Mouse (Mus musculus) heart, embryonic 12.5 days (tissue): ENCODE measurements around the gene Ndufs1. TPM values are rescaled to one million over a fixed set of nuclear protein-coding genes. Genes with fewer than 3 reads are reported as not detected.

Source experiments
- ATAC-seq: fragments of 200-750 bp; cut with Nextera tagmentation; 2 replicates; pipeline ENCODE4 v1.8.0; 2017; ENCODE audit warnings: moderate TSS enrichment, moderate library complexity; ENCODE audit not compliant: insufficient number of reproducible peaks, low FRiP score
- H3K27ac ChIP-seq: fragments of 300-500 bp; sonication (generic); 2 replicates; pipeline ENCODE4 v1.5.1; 2016; ENCODE audit warnings: mild to moderate bottlenecking, moderate library complexity; ENCODE audit not compliant: poor library complexity, severe bottlenecking
- H3K27me3 ChIP-seq: fragments of 300-500 bp; sonication (generic); replicated peaks from 2 replicates; pipeline ENCODE4 v1.6.1; 2016; ENCODE audit warnings: mild to moderate bottlenecking, moderate library complexity
- H3K36me3 ChIP-seq: fragments of 300-500 bp; sonication (generic); 2 replicates; pipeline ENCODE4 v1.6.1; 2016; ENCODE audit warnings: mild to moderate bottlenecking, moderate library complexity
- H3K4me1 ChIP-seq: fragments of 300-500 bp; sonication (generic); replicated peaks from 2 replicates; pipeline ENCODE4 v1.6.1; 2016; ENCODE audit warnings: mild to moderate bottlenecking
- H3K4me2 ChIP-seq: fragments of 300-500 bp; sonication (generic); 2 replicates; pipeline ENCODE4 v1.6.1; 2016; ENCODE audit warnings: mild to moderate bottlenecking, moderate library complexity
- H3K4me3 ChIP-seq: fragments of 300-500 bp; sonication (generic); 2 replicates; pipeline ENCODE4 v1.5.1; 2016; ENCODE audit warnings: mild to moderate bottlenecking
- H3K9ac ChIP-seq: fragments of 300-500 bp; sonication (generic); 2 replicates; pipeline ENCODE4 v1.6.1; 2016; ENCODE audit warnings: mild to moderate bottlenecking, moderate library complexity
- H3K9me3 ChIP-seq: fragments of 300-500 bp; sonication (generic); replicated peaks from 2 replicates; pipeline ENCODE4 v1.6.1; 2016; ENCODE audit warnings: mild to moderate bottlenecking, moderate library complexity
- WGBS: fragments of 180-500 bp; shearing (Covaris S2); methylation state at CpG from one replicate; pipeline ENCODE4 v1.1.7; 2016; 5-methylcytosine and 5-hydroxymethylcytosine counted together
- polyA plus RNA-seq: library from polyadenylated mRNA; unstranded; fragments of >200 nt; fragmentation: Nextera tagmentation; extraction: Ambion mirVana; gene quantifications from 2 replicates; pipeline ENCODE4 v1.2.1, GENCODE M21; 2016

Gene Ndufs1
- 327 and 338 TPM in 2 replicates for polyA plus RNA-seq

DNA sequence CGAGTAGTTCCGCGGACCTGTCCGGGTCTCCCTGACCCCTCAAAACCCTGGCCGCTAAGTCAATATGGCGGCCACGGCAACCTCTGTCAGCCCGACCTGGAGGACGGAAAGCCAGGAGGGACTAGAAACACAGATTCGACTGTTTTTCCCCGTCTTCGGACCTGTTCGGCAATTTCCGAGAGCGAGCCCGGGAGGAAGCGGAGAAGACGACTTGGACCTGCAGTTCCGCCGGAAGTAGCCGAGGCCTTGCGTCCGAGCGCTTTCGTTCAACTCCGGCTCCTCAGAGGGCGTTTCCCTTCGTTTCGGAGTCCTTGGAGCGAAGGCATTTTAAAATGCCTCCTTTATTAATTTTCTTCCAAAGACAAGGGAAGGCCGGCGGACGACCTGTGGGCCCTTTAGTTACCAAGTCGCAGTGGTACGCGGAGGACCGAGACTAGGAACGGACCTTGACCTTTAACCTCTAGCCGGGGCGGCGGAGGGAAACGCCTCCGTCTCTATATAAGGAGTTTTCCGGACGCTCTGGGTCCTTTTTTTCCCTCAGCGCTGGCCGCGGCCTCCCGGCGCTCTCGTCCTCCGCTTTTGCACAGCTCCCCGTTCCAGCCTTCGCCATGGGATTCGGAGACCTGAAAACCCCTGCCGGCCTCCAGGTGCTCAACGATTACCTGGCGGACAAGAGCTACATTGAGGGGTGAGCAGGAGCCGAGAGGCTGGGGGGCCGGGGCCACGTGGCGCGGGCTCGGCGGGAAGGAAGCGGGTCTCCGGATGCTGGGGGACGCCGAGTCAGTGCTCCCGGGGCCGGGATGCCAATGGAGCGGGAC, at the start of gene Ndufs1, which contains the start of gene Eef1b2:
Ndufs1 (minus strand) TSS at position 230 of the 818 bp plus-strand sequence.
Eef1b2 (plus strand) TSS at position 222 of the 818 bp plus-strand sequence.
- Histone ChIP-seq H3K4me1 (peaks cover 22% of the 10 kb centered on the region), H3K9ac (peak within 1 kb of the TSS; percentile 98), H3K4me2 (peak within 1 kb of the TSS; percentile 95), H3K36me3 (peaks cover 32% of the 10 kb centered on the region), H3K27me3 (no peaks in the 10 kb centered on the region), H3K27ac (peak within 1 kb of the TSS; percentile 94), H3K9me3 (no peaks in the 10 kb centered on the region), H3K4me3 (peak within 1 kb of the TSS; percentile 89)
- WGBS: under 1% methylated on average over 72 of the region's 72 CpGs
- ATAC-seq: peak; percentile 89

DNA sequence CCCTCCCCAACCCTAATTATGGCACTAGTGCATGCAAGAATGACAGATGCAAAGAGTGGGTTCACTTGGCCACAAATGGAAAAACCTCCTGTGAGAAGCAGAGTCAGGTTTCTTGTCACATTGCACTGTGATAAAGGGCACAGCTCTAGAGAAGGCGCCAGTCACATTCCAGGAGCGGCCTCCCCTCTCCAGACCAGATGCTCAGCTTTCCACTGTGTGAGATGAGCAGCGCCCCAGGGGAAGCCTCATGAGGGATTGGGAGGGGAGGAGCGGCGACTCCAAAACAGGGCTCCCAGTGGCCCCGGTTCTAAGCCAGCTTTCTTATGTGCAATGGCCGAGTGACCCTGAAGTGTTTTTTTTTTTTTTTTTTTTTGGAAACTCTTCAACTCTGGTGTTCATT, 49.3 kb upstream of the Ndufs1 start:
- Histone ChIP-seq H3K36me3 (no peaks in the 10 kb centered on the region), H3K4me3 (no peak overlapping the region), H3K27ac (no peak overlapping the region), H3K4me2 (peak overlapping the region; percentile 48), H3K4me1 (peaks cover 9% of the 10 kb centered on the region), H3K27me3 (no peaks in the 10 kb centered on the region), H3K9ac (no peak overlapping the region), H3K9me3 (no peaks in the 10 kb centered on the region)
- 8% methylated on average over 7 of the region's 7 CpGs for WGBS
- ATAC-seq: peak; percentile 69; the same call in 1 of the 2 replicates

DNA sequence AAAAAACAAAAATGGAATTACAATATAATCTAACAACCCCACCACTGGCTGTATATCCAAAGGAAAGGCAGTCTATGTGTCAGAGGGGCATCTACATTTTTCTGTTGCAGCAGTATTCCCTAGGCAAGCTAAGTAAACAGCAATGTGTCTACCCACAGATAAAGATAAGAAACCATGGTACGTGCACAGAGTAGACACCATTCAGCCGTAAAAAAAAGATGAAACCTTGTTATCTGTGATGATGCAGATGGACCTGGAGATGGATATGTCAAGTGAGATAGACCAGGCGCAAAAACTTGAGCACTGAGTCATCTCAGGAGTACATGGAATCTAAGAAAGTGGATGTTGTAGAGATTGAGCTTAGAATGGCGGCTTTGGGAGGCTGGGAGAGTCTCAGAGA, 48.4 kb upstream of the Ndufs1 start:
- H3K36me3 ChIP-seq: no peaks in the 10 kb centered on the region
- H3K27ac ChIP-seq: no peak overlapping the region
- peaks cover 9% of the 10 kb centered on the region for H3K4me1 ChIP-seq
- no peak overlapping the region for H3K4me3 ChIP-seq
- H3K9ac ChIP-seq: no peak overlapping the region
- ATAC-seq: no peak
- H3K4me2 ChIP-seq: no peak overlapping the region
- no peaks in the 10 kb centered on the region for H3K27me3 ChIP-seq
- no peaks in the 10 kb centered on the region for H3K9me3 ChIP-seq
- WGBS: 29% methylated on average over 4 of the region's 4 CpGs

DNA sequence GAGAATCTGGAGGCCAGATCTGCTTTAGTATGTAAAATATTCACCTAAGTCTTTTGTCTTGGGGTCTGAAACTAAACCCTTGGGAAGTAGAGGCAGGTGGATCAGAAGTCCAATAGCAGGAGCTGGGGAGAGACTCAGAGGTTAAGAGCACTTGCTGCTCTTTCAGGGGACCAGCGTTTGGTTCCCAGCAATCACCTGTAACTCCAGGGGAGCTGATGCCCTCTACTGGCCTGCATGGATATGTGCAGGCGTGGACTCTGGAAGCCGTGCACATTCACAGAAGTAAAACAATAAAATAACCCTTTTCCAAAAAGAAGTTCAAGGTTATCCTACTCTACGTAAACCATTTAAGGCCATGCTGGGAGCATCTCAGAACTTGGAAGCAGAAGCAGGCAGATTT, 42.6 kb upstream of the Ndufs1 start:
- WGBS: 89% methylated on average over 4 of the region's 4 CpGs
- no peak for ATAC-seq
- Histone ChIP-seq H3K27me3 (no peaks in the 10 kb centered on the region), H3K9ac (no peak overlapping the region), H3K9me3 (peaks cover 5% of the 10 kb centered on the region; the same call in 1 of the 2 replicates), H3K4me2 (no peak overlapping the region), H3K27ac (no peak overlapping the region), H3K36me3 (no peaks in the 10 kb centered on the region), H3K4me1 (peaks cover 6% of the 10 kb centered on the region; the same call in 1 of the 2 replicates), H3K4me3 (no peak overlapping the region)

DNA sequence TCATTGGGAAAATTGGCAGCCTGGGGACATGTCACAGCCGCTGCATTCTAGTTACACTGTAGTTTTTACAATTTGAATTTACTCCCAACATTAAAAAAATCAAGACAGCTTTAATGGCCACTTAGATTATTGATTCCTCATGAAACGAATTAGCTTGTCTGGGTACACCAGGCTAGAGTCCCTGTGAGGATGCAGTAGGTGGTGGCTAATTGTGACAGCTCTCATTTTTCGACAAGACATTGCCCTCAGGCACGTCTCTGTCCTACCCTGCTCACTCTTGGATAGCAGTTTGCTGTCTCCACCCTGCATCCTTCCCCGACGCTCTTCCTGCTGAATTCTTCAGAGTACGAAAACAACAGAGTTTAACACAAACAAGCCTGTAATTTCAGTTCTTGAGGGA, 38.0 kb upstream of the Ndufs1 start:
- Histone ChIP-seq H3K27me3 (no peaks in the 10 kb centered on the region), H3K4me1 (peaks cover 7% of the 10 kb centered on the region; the same call in 1 of the 2 replicates), H3K9me3 (peaks cover 5% of the 10 kb centered on the region; the same call in 1 of the 2 replicates), H3K27ac (no peak overlapping the region), H3K9ac (no peak overlapping the region), H3K4me3 (no peak overlapping the region), H3K36me3 (no peaks in the 10 kb centered on the region), H3K4me2 (no peak overlapping the region)
- WGBS: 51% methylated on average over 7 of the region's 7 CpGs
- no peak for ATAC-seq

DNA sequence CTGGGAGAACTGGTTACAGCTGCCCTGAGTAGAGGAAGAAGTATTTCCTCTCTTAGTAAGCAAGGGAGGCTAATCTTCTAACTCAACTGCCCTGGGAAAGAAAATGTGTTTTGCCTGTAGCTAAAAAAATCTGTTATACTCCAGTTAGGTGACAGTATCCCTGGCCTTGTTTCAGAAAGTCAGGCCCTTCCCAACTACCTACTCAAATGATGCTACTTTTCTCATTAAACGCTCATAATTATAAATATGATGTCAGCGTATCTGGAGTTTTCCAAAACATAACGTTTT, 37.6 kb upstream of the Ndufs1 start, which contains the start of gene Gpr1:
Gpr1 (minus strand) TSS at position 273 of the 288 bp plus-strand sequence.
- peaks cover 7% of the 10 kb centered on the region; the same call in 1 of the 2 replicates for H3K4me1 ChIP-seq
- no peak within 1 kb of the TSS for H3K27ac ChIP-seq
- H3K4me3 ChIP-seq: peak within 1 kb of the TSS; percentile 29; the same call in 1 of the 2 replicates
- 31% methylated on average over 3 of the region's 3 CpGs for WGBS
- no peaks in the 10 kb centered on the region for H3K27me3 ChIP-seq
- H3K4me2 ChIP-seq: peak within 1 kb of the TSS; percentile 62
- no peak for ATAC-seq
- peaks cover 3% of the 10 kb centered on the region; the same call in 1 of the 2 replicates for H3K9me3 ChIP-seq
- H3K36me3 ChIP-seq: no peaks in the 10 kb centered on the region
- peak within 1 kb of the TSS; percentile 56 for H3K9ac ChIP-seq

DNA sequence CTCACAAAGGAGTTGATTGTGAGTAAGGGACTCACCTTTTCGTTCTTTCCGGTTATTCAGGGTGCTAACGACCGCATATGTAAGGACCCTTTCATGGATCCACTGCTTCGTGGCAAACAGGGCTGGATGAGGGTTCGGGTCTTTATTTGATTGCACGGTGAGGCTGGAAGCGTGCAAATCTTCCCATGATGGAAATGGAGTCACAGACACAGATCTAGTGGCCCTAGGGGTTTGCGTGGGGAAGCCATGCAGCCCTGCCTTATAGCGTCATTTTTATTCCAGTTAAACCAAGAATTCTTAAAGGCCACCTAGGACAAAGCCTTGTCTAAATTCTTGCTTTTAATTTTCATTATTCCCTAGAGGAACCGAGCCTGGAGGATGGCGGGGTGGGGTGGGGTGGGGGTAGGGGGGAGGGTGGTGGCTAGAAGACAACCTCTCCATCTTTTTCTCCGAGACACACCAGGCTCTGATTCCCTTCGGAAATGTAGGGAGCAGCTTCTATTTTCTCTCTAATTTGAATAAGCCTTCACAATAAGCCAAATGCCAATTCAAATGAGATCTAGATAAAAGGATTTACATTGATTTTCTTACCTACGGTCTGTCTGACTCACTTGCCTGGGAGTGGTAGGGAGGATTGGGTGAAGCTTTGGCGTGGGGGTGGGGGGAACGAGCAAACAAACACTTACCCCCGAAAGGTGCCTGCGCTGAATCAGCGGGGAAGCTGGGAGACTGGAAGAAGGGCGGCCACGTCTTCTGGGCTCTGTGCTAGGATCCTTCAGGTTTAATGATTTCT, 37.0 kb upstream of the Ndufs1 start:
- H3K9ac ChIP-seq: peak overlapping the region; percentile 56
- H3K27me3 ChIP-seq: no peaks in the 10 kb centered on the region
- no peak overlapping the region for H3K27ac ChIP-seq
- peak overlapping the region; percentile 62 for H3K4me2 ChIP-seq
- WGBS: 25% methylated on average over 22 of the region's 22 CpGs
- H3K36me3 ChIP-seq: no peaks in the 10 kb centered on the region
- peak overlapping the region; percentile 29; the same call in 1 of the 2 replicates for H3K4me3 ChIP-seq
- no peak for ATAC-seq
- peaks cover 7% of the 10 kb centered on the region; the same call in 1 of the 2 replicates for H3K4me1 ChIP-seq
- no peaks in the 10 kb centered on the region for H3K9me3 ChIP-seq

DNA sequence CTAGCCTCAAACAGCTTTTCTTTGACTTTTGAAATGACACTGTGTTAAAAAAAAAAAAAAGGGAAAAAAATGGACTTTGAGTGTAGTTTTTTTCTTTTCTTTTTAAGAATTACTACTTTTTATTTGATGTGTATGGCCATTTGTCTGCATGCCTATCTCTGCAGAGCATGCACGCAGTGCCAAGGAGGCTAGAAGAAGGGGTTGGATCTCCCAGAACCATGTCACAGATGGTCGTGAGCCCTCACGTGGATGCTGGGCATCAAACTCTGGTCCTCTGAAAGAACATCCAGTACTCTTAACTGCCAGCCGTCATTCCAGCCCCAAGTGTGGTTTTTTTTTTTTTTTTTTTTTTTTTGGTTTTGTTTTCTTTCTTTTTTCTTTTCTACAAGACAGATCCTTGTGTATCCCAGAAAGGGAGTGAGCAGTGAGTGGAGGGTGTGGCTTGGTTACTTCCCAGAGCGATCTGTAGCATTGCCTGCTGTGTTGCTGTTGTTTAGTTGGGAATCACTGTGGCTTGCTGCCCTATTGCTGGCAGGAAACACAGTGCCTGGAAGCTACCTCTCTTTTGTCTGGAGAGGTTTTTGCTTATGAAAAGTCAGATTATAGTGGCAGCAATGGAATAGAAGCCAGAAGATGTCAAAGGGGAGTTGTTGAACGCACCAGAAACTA, 33.4 kb upstream of the Ndufs1 start:
- H3K36me3 ChIP-seq: no peaks in the 10 kb centered on the region
- 25% methylated on average over 6 of the region's 6 CpGs for WGBS
- H3K9ac ChIP-seq: no peak overlapping the region
- H3K27me3 ChIP-seq: no peaks in the 10 kb centered on the region
- H3K4me1 ChIP-seq: peaks cover 8% of the 10 kb centered on the region
- no peaks in the 10 kb centered on the region for H3K9me3 ChIP-seq
- ATAC-seq: no peak
- no peak overlapping the region for H3K4me2 ChIP-seq
- H3K27ac ChIP-seq: no peak overlapping the region
- no peak overlapping the region for H3K4me3 ChIP-seq

DNA sequence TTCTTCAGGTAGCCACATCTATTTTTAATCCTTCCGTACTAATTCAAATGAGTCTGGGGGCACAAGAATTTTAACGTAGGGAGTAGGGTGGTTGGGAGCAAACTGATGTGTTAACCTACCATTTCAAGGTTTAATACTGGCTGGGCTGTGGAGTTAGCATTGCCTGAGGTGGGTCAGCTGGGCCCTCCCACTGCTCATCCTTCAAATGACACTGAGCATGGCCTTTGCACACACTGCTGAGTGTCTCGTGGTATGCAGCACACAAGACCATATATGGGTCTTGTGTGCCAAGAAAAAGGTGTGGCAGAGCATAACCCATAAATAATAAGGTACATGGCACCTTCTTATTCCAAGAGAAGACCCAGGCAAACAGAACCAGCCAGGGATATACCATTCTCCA, 31.0 kb upstream of the Ndufs1 start:
- Histone ChIP-seq H3K27ac (no peak overlapping the region), H3K27me3 (no peaks in the 10 kb centered on the region), H3K4me2 (no peak overlapping the region), H3K36me3 (no peaks in the 10 kb centered on the region), H3K9ac (no peak overlapping the region), H3K4me1 (peaks cover 17% of the 10 kb centered on the region), H3K4me3 (no peak overlapping the region), H3K9me3 (no peaks in the 10 kb centered on the region)
- ATAC-seq: no peak
- 80% methylated on average over 3 of the region's 3 CpGs for WGBS

DNA sequence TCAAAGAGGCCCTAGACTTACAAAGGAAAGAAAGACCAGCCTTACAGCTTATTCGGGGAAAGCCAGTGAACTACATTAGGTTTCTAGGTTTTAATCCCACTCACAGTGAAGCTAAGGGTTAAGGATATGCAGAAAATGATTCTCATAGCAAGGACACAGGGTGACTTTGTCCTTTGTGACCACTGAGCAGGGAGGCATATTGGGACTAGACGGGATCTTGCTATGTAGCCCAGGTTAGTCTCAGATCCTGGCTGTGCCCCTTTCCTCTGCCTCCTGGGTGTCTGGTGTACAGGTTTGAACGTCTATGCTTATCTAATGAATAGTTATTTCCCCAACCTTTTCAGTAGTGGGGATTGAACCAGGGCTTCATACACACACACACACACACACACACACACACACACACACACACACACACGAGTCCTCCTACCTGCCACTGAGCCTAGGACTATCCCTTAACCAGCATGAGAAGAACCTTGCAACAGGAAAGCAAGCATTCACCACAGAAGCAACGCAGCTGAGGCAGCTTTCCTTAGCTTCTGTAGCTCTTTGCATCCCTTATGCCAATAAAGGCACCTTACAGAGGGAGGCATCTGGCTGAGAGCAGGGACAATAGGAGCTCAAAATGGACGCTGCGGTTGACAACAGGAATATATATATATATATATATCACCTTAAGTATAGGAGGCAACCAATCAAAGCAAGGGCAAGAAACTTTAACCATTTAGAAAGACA, 28.2 kb upstream of the Ndufs1 start:
- Histone ChIP-seq H3K4me1 (peaks cover 17% of the 10 kb centered on the region), H3K27me3 (no peaks in the 10 kb centered on the region), H3K27ac (peak overlapping the region; percentile 47; the same call in 1 of the 2 replicates), H3K9me3 (peaks cover 7% of the 10 kb centered on the region; the same call in 1 of the 2 replicates), H3K4me2 (no peak overlapping the region), H3K4me3 (no peak overlapping the region), H3K36me3 (no peaks in the 10 kb centered on the region), H3K9ac (no peak overlapping the region)
- ATAC-seq: no peak
- 39% methylated on average over 7 of the region's 7 CpGs for WGBS
